Mouse (Mus musculus): ENCODE results near the gene Gm8206. TPM values are rescaled to one million over a fixed set of nuclear protein-coding genes. Genes with fewer than 3 reads are reported as not detected.
"Not testable (repeated sequence)": the region's sequence is repeated elsewhere in the genome, so short reads cannot be mapped to it uniquely, and the experiment has no call there.

The Gm8206 gene
- under 1 TPM in 1 of 2 experiments, not detected in 1; 0.41 TPM for total RNA-seq (2021)

DNA sequence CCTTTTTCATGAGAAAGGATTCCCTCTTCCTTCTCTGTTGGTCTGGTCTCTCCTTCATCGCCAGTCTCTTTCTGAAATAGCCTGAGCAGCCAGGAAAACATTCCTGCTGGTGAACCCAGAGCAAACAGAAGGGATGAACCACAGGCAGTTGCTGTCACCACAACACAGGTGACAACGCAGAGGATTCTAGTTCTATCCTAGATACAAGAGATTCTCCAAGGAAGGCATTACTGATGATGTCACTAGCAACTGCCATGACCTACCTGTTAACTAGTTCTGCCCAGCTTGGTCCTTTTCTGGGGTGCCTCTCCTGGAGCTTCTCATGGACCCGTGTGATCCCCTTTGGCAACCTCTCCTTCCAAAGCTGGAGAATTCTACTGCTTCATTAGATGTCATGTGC is at the start of gene Gm8206:
Gene Gm8206, minus strand, starts transcription at position 101 of the 400 bp plus-strand sequence.
- intact Hi-C loops (cut with DNase I); DNase-seq (ENCODE audit: low spot score in 2 of 2): not testable (repeated sequence)

DNA sequence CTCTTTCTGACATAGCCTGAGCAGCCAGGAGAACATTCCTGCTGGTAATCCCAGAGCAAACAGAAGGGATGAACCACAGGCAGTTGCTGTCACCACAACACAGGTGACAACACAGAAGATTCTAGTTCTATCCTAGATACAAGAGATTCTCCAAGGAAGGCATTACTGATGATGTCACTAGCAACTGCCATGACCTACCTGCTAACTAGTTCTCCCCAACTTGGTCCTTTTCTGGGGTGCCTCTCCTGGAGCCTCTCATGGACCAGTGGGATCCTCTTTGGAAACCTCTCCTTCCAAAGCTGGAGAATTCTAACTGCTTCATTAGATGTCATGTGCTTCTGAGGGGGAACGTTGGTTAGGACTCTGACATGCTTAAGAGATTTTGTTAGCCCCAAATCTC is 32.0 kb upstream of the Gm8206 start, which contains the start of gene Gm3476:
Gene Gm3476, minus strand, starts transcription at position 101 of the 400 bp plus-strand sequence.
- intact Hi-C loops (cut with DNase I); DNase-seq (ENCODE audit: low spot score in 2 of 2): not testable (repeated sequence)

DNA sequence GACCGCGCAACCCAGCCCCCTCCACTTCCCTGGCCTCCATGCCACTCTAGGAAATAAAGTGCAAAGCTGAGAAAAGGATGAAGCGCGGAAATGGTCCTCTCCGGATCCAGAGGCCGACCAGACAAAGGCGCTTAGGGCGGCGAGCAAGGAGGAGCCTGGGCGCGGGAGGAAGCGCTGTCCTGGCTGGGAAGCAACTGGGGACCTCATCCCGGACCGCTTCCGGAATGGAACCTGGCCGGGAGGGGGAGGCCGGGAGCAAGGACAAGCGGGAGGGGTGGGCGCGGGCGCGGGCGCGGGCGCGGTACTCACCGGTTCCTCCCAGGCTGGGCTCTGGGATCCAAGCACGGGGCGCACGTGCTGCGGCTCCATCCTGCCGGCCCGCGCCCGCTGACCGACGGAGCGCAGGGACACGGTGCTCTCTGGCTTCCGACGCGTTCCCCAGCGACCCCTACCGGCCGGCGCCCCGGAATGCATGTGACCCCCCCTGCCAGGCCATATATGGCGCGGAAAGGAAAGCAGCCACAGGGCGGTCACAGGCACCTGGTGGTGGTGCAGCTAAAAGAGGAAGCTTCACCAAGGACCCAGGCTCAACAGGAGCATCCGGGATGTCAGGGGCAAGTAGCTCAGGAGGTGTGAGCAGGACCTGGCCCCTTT is 14.7 kb upstream of the Gm8206 start, which contains the start of gene Gm3468:
Gene Gm3468, minus strand, starts transcription at position 394 of the 654 bp plus-strand sequence.
- intact Hi-C loops (cut with DNase I): not testable (repeated sequence)
- peak; percentile 23 to 26 for DNase-seq (ENCODE audit: low spot score in 2 of 2)

DNA sequence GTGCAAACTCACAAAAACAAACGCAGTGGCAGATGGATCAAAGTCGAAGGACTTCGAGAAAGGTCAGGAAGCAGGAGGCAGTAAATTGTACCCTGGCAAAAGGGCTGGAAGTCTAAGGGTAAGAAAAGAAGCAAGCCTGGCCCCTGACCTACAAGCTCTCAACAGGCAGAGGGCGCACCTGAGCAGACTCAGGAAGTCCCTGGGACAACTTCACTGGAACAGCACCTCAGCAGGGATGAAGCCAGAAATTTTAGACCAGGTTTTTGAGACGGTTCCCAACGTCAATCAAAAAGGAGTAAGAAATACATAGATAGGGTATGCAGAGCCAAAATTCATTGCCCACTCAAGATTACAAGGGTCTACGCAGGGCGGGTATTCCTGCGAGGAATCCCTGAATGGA is 13.8 kb upstream of the Gm8206 start:
- intact Hi-C loops (cut with DNase I): not testable (repeated sequence)

DNA sequence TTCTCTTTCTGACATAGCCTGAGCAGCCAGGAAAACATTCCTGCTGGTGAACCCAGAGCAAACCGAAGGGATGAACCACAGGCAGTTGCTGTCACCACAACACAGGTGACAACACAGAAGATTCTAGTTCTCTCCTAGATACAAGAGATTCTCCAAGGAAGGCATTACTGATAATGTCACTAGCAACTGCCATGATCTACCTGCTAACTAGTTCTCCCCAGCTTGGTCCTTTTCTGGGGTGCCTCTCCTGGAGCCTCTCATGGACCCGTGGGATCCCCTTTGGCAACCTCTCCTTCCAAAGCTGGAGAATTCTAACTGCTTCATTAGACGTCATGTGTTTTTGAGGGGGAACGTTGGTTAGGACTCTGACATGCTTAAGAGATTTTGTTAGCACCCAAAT is 35.6 kb downstream of the Gm8206 start, which contains the start of gene Gm6337:
Gene Gm6337, minus strand, starts transcription at position 101 of the 400 bp plus-strand sequence.
- intact Hi-C loops (cut with DNase I); DNase-seq (ENCODE audit: low spot score in 2 of 2): not testable (repeated sequence)

More for the DNA sequence above, 13.8 kb upstream of the Gm8206 start:
- not testable (repeated sequence) for DNase-seq (ENCODE audit: low spot score in 2 of 2)

DNA sequence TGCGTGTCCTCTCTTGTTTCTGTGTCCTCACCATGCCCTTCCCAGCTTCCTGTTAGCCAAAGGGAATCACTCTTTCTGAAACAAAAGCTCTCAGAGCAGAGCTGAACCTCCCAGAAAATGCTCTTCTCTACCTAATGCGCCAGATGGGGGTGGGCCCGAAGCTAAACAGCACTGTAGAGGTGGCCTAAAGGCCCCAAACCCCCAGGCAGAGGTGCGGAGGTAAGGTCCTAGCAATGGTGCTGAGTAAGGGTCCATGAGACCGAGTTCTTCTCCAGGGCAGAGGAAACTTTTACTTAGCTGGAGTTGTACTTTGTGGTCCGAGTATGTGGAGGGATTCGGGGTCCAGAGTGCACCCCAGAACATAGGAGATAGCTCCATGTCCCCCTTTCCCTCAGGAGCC is 106.6 kb downstream of the Gm8206 start:
- DNase-seq (ENCODE audit: low spot score in 2 of 2); intact Hi-C loops (cut with DNase I): not testable (repeated sequence)

DNA sequence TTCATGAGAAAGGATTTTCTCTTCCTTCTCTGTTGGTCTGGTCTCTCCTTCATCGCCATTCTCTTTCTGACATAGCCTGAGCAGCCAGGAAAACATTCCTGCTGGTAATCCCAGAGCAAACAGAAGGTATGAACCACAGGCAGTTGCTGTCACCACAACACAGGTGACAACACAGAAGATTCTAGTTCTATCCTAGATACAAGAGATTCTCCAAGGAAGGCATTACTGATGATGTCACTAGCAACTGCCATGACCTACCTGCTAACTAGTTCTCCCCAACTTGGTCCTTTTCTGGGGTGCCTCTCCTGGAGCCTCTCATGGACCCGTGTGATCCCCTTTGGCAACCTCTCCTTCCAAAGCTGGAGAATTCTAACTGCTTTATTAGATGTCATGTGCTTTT is 114.7 kb downstream of the Gm8206 start, which contains the start of gene Gm3453:
Gene Gm3453, minus strand, starts transcription at position 101 of the 400 bp plus-strand sequence.
- intact Hi-C loops (cut with DNase I); DNase-seq (ENCODE audit: low spot score in 2 of 2): not testable (repeated sequence)

Other genes with a start within 250 kb of the Gm8206 start
- gene Gm8237, start 213.6 kb downstream of the Gm8206 start, total RNA-seq (2021): under 1 TPM; 0.42 to 1.00 TPM
- under 1 TPM; 0.74 to 0.84 TPM for gene Gm3248, start 132.2 kb downstream of the Gm8206 start, total RNA-seq (2021)
- not detected for gene Gm3453, start 114.8 kb downstream of the Gm8206 start, total RNA-seq (2021)
- gene Gm6337, start 35.7 kb downstream of the Gm8206 start, total RNA-seq (2021): not detected
- gene Gm3468, start 14.7 kb upstream of the Gm8206 start, total RNA-seq (2021): 1 to 10 TPM in 1 of 2 experiments, under 1 TPM in 1; 0.86 to 1.4 TPM
- gene Gm3476, start 31.9 kb upstream of the Gm8206 start, total RNA-seq (2021): not detected
- under 1 TPM; 0.34 to 0.62 TPM for gene Gm21560, start 125.3 kb upstream of the Gm8206 start, total RNA-seq (2021)
- gene Gm3411, start 193.3 kb upstream of the Gm8206 start, total RNA-seq (2021): 1 to 10 TPM in 1 of 2 experiments, under 1 TPM in 1; 0.96 to 1.5 TPM
- gene Gm21103, start 210.9 kb upstream of the Gm8206 start, total RNA-seq (2021): not detected
- not detected for gene Gm3618, start 249.7 kb upstream of the Gm8206 start, total RNA-seq (2021)